Mouse (Mus musculus) embryonic stem cell, embryonic (primary cell): ENCODE measurements around the gene Nabp2.

ENCODE experiments used
- CTCF ChIA-PET, 4 experiments: fragments of 300-600 bp in 2 of 4; fragments of 350-600 bp in 2 of 4; sonication (Branson Sonifier 250); formaldehyde crosslinking; loops; one replicate each; lab custom pipeline; 2022; ENCODE audit warnings: inconsistent platforms in 2 of 4; lab: Charles Lee
- POLR2A ChIA-PET, 4 experiments: fragments of 300-600 bp in 2 of 4; fragments of 350-600 bp in 2 of 4; sonication (Branson Sonifier 250); formaldehyde crosslinking; loops; one replicate each; lab custom pipeline; 2022; ENCODE audit warnings: antibody characterized with exemption in 4 of 4, inconsistent platforms in 1 of 4; lab: Charles Lee

The Nabp2 gene

DNA sequence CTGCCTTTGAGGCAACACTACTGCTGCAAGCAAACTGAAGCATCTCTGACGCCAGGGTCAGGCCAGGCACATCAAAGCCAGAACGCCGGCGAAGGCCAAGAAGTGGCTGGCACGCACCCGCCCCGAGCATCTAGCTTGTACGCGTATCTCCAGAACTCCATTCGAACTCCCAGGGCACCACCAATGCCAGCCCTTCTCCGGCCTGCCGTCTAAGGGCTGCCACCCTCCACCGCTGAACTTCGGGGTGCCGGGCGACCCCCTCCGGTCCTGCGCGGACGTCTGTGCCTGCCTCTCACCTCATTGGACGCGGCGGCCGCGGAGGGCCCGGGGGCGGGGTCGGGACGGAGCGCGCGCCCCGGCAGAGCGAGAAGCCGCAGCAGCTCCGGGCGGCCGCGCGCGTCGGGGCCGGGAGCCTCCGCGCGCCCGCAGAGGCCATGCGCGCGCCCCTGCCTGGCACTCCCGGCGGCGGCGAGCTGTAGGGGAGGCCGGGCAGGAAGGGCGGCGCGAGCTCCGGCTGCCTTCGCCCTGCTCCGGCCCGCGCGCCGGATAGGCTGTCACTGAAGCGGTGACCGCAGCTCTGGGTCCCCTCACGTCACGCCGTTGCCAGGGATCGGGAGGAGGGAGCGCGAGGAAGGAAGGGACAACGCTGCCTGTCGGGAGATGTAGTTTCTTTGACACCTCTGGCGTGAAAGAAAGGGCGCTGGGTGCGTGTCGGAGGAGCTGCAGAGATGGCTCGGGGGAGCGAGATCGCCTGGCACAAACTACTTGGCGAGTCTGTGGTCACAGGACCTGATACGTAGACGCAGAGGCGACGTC is 42.7 kb downstream of the Nabp2 start, which contains the start of gene Coq10a:
Coq10a (minus strand) TSS at position 596 of the 816 bp plus-strand sequence.
- ChIA-PET CTCF (interaction anchor here (0.5 to 4.6 kb wide), 18 partner anchors 9 to 1142 kb away, joined by 3 to 38 read pairs (median 4); partner anchors contain the start of genes Ankrd52 (in 1 of the 4), Nabp2 (in 1 of the 4), Rnf41 (in 1 of the 4) and Zc3h10 (in 1 of the 4)), POLR2A (interaction anchor here (0.5 to 7.1 kb wide), 84 partner anchors 7 to 1069 kb away, joined by 3 to 42 read pairs (median 5); partner anchors contain the start of genes Cnpy2 (in 4 of the 4), Esyt1 (in 3 of the 4), Gls2 (in 3 of the 4) and Nabp2 (in 3 of the 4))

DNA sequence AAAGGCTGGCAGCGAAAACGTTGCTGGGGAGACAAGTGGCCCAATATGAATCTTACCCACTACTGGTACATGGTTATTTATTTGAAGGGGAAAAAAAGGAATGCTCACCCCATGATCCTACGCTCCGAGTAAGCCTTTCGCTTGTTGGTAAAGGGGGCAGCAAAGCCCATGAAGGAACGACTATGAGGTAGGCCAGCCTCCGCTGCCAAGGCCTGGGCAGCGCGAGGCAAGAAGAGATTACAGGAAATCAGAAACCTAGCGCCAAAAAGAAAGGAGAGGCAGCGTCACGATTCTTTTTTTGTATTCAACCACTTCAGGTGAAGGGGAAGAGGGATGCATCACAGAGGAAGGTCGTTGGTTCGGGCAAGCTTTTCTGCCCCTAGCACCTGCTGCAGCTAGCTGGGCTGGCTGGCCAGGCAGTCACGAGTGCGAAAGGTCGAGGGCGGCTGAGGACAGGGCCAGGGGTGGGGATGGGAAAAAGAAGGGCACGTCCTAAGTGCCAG is 43.3 kb downstream of the Nabp2 start:
- ChIA-PET CTCF (interaction anchor here (0.5 to 4.6 kb wide), 12 partner anchors 8 to 1141 kb away, joined by 3 to 38 read pairs (median 4); partner anchors contain the start of gene Ankrd52 (in 1 of the 4)), POLR2A (interaction anchor here (0.5 to 7.1 kb wide), 55 partner anchors 9 to 1069 kb away, joined by 3 to 42 read pairs (median 6); partner anchors contain the start of genes Cnpy2 (in 3 of the 4), Nabp2 (in 3 of the 4), Pan2 (in 3 of the 4) and Rnf41 (in 3 of the 4))

DNA sequence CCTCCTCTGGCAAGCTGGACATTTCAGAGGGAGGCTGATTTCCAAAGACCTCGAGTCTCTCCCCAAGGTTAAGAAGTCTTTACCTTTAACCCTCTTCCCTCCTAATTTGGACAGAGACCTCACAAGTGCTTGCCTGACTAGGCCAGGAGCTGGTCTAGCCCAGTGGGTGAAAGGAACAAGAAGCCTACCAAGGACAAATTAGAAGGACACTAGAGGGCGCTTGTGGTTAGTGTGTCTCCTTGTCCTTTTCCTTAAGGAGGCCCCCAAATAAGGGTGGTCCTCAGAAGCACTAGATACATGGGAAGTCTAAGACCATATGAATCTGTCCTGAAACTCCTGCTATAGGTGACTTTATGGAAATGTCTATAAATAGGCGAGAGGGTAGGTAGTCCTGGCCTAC is 48.7 kb downstream of the Nabp2 start:
- POLR2A ChIA-PET: interaction anchor here in 3 of 4 experiments (0.6 to 2.9 kb wide), 16 partner anchors 10 to 185 kb away, joined by 3 to 13 read pairs (median 4); partner anchors contain the start of genes Ankrd52 (in 1 of the 3), Cnpy2 (in 1 of the 3), Pan2 (in 1 of the 3) and Zc3h10 (in 1 of the 3)

DNA sequence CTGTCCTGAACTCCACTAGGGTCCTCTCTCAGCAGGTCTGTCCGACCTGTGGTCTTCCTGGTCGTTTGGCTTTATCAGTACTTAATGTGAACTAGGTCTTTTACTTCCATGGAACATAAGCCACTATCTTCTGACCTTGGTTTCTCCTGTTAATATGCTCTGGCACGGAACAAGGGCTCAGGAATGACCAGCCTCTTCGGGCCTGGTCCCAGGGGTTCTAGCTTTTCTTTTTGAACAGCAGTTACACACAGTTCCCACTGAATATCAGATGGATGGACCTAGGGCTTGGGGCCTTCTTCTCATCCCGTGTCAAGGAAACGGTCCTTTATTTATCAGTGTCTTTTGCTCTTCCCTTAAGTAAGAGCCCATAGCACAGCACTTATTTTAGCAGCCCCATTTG is 49.5 kb downstream of the Nabp2 start:
- ChIA-PET POLR2A (interaction anchor here (0.6 to 2.9 kb wide), 20 partner anchors 8 to 186 kb away, joined by 3 to 13 read pairs (median 4); partner anchors contain the start of genes Cnpy2 (in 2 of the 4), Ankrd52 (in 1 of the 4), Cs (in 1 of the 4) and Myl6 (in 1 of the 4)), CTCF (interaction anchor here (0.6 to 1.5 kb wide), 15 partner anchors 9 to 535 kb away, joined by 3 to 8 read pairs (median 4); partner anchors contain the start of genes Cs (in 1 of the 4), Nabp2 (in 1 of the 4), Pa2g4 (in 1 of the 4) and Rnf41 (in 1 of the 4))

More for the DNA sequence above, 48.7 kb downstream of the Nabp2 start:
- CTCF ChIA-PET: interaction anchor here (0.6 to 1.5 kb wide), 19 partner anchors 8 to 534 kb away, joined by 3 to 13 read pairs (median 3); partner anchors contain the start of genes Cs (in 1 of the 4), Nabp2 (in 1 of the 4), Pa2g4 (in 1 of the 4) and Rnf41 (in 1 of the 4)

DNA sequence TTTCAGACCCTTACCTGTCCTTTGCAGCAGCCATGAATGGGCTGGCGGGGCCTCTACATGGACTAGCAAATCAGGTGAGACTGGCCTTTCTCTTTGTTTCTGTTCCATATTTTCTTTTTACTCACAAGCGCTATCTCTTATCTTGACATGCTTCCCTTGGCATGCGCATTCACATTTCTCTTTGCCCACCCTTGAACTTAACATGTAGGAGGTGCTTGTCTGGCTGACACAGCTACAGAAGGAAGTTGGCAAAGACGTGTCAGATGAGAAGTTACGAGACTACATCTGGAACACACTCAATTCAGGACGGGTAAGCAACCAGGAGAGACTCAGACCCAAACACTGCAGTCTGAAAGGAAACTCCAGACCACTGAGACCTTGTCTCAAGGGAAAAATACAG is 52.1 kb downstream of the Nabp2 start:
- CTCF ChIA-PET: interaction anchor here (0.5 to 3.0 kb wide), 64 partner anchors 7 to 304 kb away, joined by 3 to 38 read pairs (median 4); partner anchors contain the start of genes Coq10a (in 4 of the 4), Myl6b (in 2 of the 4), Nabp2 (in 2 of the 4) and Pan2 (in 2 of the 4)

DNA sequence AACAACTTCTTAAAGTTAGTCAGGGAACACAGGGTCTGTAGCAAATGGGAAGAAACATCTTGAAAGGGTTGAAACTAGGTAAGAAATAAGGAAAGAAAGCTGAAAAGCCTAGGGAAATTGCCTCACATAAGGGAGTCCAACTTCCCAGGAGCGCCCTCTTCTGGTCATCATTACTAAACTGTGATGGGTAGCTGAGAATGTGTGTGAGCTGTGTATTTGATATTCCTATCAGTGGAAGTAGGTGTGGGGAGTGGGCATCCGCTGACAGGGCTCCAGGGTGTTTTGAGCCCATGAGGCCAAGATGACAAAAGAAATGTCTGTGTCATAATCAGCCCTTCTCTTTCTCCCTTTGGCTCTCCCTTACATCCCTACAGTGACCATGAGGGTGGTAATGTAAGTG is 52.5 kb downstream of the Nabp2 start:
- CTCF ChIA-PET: interaction anchor here (0.5 to 3.0 kb wide), 72 partner anchors 8 to 304 kb away, joined by 3 to 38 read pairs (median 4); partner anchors contain the start of genes Coq10a (in 4 of the 4), Nabp2 (in 2 of the 4), Pan2 (in 2 of the 4) and Rnf41 (in 2 of the 4)

More for the DNA sequence above, 52.1 kb downstream of the Nabp2 start:
- POLR2A ChIA-PET: interaction anchor here in 3 of 4 experiments (0.7 to 4.3 kb wide), 27 partner anchors 9 to 406 kb away, joined by 3 to 36 read pairs (median 4); partner anchors contain the start of genes Coq10a (in 3 of the 3), Cnpy2 (in 2 of the 3), Ankrd52 (in 1 of the 3) and Cs (in 1 of the 3)

More for the DNA sequence above, 52.5 kb downstream of the Nabp2 start:
- POLR2A ChIA-PET: interaction anchor here in 3 of 4 experiments (0.6 to 4.3 kb wide), 34 partner anchors 8 to 406 kb away, joined by 3 to 36 read pairs (median 4); partner anchors contain the start of genes Coq10a (in 3 of the 3), Cnpy2 (in 2 of the 3), Nabp2 (in 2 of the 3) and Rnf41 (in 2 of the 3)
